Mouse (Mus musculus): ENCODE data around the gene Cux2.

- TF ChIP-seq POLR2A (IDR thresholded peaks at IDR 0.05; ENCODE audit: borderline replicate concordance, control insufficient read depth, low read depth, low read length) (no peak), CTCF (IDR thresholded peaks at IDR 0.05; ENCODE audit: control insufficient read depth, insufficient read depth, low read length) (no peak)
Measured at GRCm38 (mm10) chr5:121950175-121950574, 99.7 kb downstream of the Cux2 start.
